Mouse (Mus musculus): ENCODE measurements around the gene Pigz. TPM values are rescaled to one million over a fixed set of nuclear protein-coding genes. Genes with fewer than 3 reads are reported as not detected.

Gene Pigz
- polyA plus RNA-seq, 1 experiment from 2014 or later, result 2.0 TPM

DNA sequence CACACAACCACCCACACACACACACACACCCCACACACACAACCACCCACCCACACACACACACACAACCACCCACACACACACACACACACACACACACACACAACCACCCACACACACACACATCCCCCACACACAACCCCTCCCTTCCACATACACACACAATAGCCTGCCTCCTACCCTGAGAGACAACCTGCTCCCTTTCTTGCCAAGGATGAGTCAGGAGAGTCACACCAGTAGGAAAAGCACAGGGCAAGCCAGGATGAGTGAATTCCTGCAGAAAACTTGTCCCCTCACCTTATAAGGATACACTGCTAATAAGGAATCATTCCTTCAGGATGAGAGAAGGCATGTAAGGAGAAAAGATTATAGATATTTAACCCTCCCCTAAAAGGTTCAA lies 60.3 kb downstream of the Pigz start:
- peaks cover 23% of the 10 kb centered on the region for H3K36me3 ChIP-seq (ENCODE audit: control insufficient read depth, insufficient read depth, low read length)
- H3K4me3 ChIP-seq (replicated peaks; ENCODE audit: low read depth, low read length), result no peak overlapping the region
- no peaks in the 10 kb centered on the region for H3K27me3 ChIP-seq (ENCODE audit: control insufficient read depth, insufficient read depth, low read length)
- no peak for DNase-seq
- H3K27ac ChIP-seq (replicated peaks; ENCODE audit: low read depth, low read length), result no peak overlapping the region
- H3K4me2 ChIP-seq (ENCODE audit: low read length), result no peak overlapping the region
- no peak overlapping the region for H3K9ac ChIP-seq (replicated peaks; ENCODE audit: low read length)
- H3K4me1 ChIP-seq (ENCODE audit: control insufficient read depth, insufficient read depth, low read length), result no peaks in the 10 kb centered on the region
- no peak for ATAC-seq (ENCODE audit: low FRiP score, low TSS enrichment)
- no peaks in the 10 kb centered on the region for H3K9me3 ChIP-seq (ENCODE audit: control insufficient read depth, low read length)

Small RNA genes lying within 50 kb of the gene (microRNA-seq; reads per million reads assigned to microRNA genes)
- gene Gm26269, result not detected

Other genes with a start within 250 kb of the Pigz start
- 0.17 and 0.22 TPM in 2 replicates for gene Meltf, start 55.0 kb upstream of the Pigz start, polyA plus RNA-seq (2014; fragmentation: Nextera tagmentation; extraction: Ambion mirVana)
- gene 0610012G03Rik, start 14.6 kb downstream of the Pigz start, polyA plus RNA-seq (2014; fragmentation: Nextera tagmentation; extraction: Ambion mirVana), result 115 and 132 TPM in 2 replicates
- gene Ncbp2, start 14.7 kb downstream of the Pigz start, polyA plus RNA-seq (2014; fragmentation: Nextera tagmentation; extraction: Ambion mirVana), result 99.9 and 104 TPM in 2 replicates
- gene Senp5, start 69.4 kb downstream of the Pigz start, polyA plus RNA-seq (2014; fragmentation: Nextera tagmentation; extraction: Ambion mirVana), result 11.8 and 12.1 TPM in 2 replicates
- 38.7 and 47.2 TPM in 2 replicates for gene Pak2, start 145.5 kb downstream of the Pigz start, polyA plus RNA-seq (2014; fragmentation: Nextera tagmentation; extraction: Ambion mirVana)
- gene Pigx, start 165.9 kb downstream of the Pigz start, polyA plus RNA-seq (2014; fragmentation: Nextera tagmentation; extraction: Ambion mirVana), result 119 and 125 TPM in 2 replicates
- gene Cep19, start 165.9 kb downstream of the Pigz start, polyA plus RNA-seq (2014; fragmentation: Nextera tagmentation; extraction: Ambion mirVana), result 47.5 and 50.9 TPM in 2 replicates
- gene Nrros, start 231.7 kb downstream of the Pigz start, polyA plus RNA-seq (2014; fragmentation: Nextera tagmentation; extraction: Ambion mirVana), result 3.4 and 8.7 TPM in 2 replicates
- gene Bex6, start 246.0 kb downstream of the Pigz start, polyA plus RNA-seq (2014; fragmentation: Nextera tagmentation; extraction: Ambion mirVana), result not detected in 2 replicates